8 mouse cellular contexts compared by ENCODE assay signal in the genomic region with DNA sequence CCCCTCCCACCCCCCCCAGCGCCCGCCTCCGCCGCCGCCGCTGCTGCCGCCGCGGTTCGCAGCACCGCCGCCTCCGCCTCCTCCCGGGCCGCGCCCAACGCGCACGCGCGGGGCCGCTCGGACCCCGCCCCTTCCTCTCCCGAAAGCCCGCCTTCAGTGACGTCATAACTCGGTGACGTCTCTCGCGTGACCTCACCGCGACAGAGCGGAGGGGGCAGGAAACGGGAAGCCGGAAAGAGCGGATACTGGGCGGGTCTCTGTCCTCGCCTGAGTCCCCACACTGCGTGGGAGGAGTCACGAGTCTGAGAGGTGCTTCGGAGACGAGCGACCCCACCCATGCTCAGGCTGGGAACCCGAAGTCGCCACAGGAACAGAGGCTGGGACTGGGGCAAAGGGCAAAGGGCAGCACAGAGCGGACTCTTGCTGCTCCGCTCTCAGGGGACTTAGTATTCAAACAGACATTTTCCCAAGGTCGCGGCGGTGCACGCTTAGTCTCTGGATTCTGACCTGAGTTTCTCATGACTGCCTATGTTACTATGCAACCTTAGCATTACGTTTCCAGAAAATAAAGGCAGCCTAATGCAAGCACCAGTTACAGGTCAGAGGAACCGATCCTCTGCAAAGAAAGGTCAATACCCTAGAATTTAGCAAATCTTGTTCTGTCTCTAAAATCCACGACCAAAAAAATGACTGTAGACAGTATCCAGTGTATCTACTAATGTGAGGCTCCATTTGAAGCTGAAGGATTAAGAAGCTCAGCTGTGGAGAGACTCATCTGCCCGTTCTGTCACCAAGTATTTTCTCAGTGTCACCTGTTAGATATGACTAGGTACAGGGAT. TPM values are rescaled to one million over a fixed set of nuclear protein-coding genes. Genes with fewer than 3 reads are reported as not detected.
DNase-seq lines count a peak whose midpoint lies in the region; ATAC-seq and TF ChIP-seq lines count a peak whose summit lies in the region.

A gene (minus strand): TSS at position 81 of the 839 bp plus-strand sequence.

- peak; percentile 97 for ATAC-seq in heart, embryonic 15.5 days (replicated peaks; ENCODE audit: insufficient number of reproducible peaks, insufficient read depth, low FRiP score, low read depth)
- ATAC-seq in liver, embryonic 14.5 days (ENCODE audit: insufficient read depth), result peak; percentile 90
- peak; percentile 95 for ATAC-seq in neural tube, embryonic 11.5 days (ENCODE audit: insufficient read depth, low FRiP score, low TSS enrichment)
- peak; percentile 96 for ATAC-seq in stomach, postnatal 0 days (ENCODE audit: low FRiP score, low TSS enrichment)

- WGBS in forebrain, embryonic 10.5 days, result 2% methylated on average over 52 of the region's 56 CpGs
- WGBS in heart, embryonic 15.5 days, result 3% methylated on average over 32 of the region's 56 CpGs
- 1% methylated on average over 52 of the region's 56 CpGs for WGBS in liver, embryonic 14.5 days (ENCODE audit: insufficient replicate concordance)
- WGBS in neural tube, embryonic 11.5 days, result 3% methylated on average over 48 of the region's 56 CpGs
- WGBS in stomach, postnatal 0 days, result 1% methylated on average over 33 of the region's 56 CpGs

- TF ChIP-seq CTCF in liver, embryonic 14.5 days (IDR thresholded peaks at IDR 0.05; ENCODE audit: low read depth), result peak; percentile 16; the same call in 1 of the 2 replicates
- 0 out of 2 replicates have a peak, but pooled peaks have one; percentile 8 for TF ChIP-seq CTCF in stomach, postnatal 0 days (IDR thresholded peaks at IDR 0.05; ENCODE audit: low read depth)

- peak within 1 kb of the TSS; percentile 93 for H3K27ac ChIP-seq in forebrain, embryonic 10.5 days
- H3K27ac ChIP-seq in heart, embryonic 15.5 days, result peak within 1 kb of the TSS; percentile 94
- peak within 1 kb of the TSS; percentile 96 for H3K27ac ChIP-seq in liver, embryonic 14.5 days
- H3K27ac ChIP-seq in neural tube, embryonic 11.5 days (ENCODE audit: low read depth, low read length), result peak within 1 kb of the TSS; percentile 69
- peak within 1 kb of the TSS; percentile 97 for H3K27ac ChIP-seq in stomach, postnatal 0 days (replicated peaks)

- H3K9ac ChIP-seq in heart, embryonic 15.5 days, result peak within 1 kb of the TSS; percentile 80
- H3K9ac ChIP-seq in liver, embryonic 14.5 days (replicated peaks), result peak within 1 kb of the TSS; percentile 94
- H3K9ac ChIP-seq in neural tube, embryonic 11.5 days (ENCODE audit: low read length), result peak within 1 kb of the TSS; percentile 88
- H3K9ac ChIP-seq in stomach, postnatal 0 days (ENCODE audit: low read length), result peak within 1 kb of the TSS; percentile 90

- no peaks in the 10 kb centered on the region for H3K36me3 ChIP-seq in forebrain, embryonic 10.5 days (replicated peaks)
- H3K36me3 ChIP-seq in heart, embryonic 15.5 days, result no peaks in the 10 kb centered on the region
- no peaks in the 10 kb centered on the region for H3K36me3 ChIP-seq in liver, embryonic 14.5 days (replicated peaks; ENCODE audit: control insufficient read depth, insufficient read depth, low read depth)
- H3K36me3 ChIP-seq in neural tube, embryonic 11.5 days (ENCODE audit: control insufficient read depth, insufficient read depth, low read length), result no peaks in the 10 kb centered on the region
- H3K36me3 ChIP-seq in stomach, postnatal 0 days (ENCODE audit: control insufficient read depth, insufficient read depth, low read length), result no peaks in the 10 kb centered on the region

- DNase-seq in CD8-positive naive resting alpha-beta T cell, adult 2 months (ENCODE audit: low read depth in 2 of 2, low spot score in 2 of 2), result peak; percentile 99
- DNase-seq in c-Kit-positive CD71-negative TER-119-negative erythroid progenitor cells, embryonic 14.5 days (ENCODE audit: low read depth), result peak; percentile 99
- DNase-seq in forebrain, embryonic 10.5 days (ENCODE audit: extremely low spot score, low spot score), result peak; percentile 99
- DNase-seq in kidney, postnatal 25 days, result peak; percentile 99
- DNase-seq in liver, embryonic 14.5 days (ENCODE audit: low read depth in 3 of 3, low spot score in 3 of 3), result peak; percentile 97 to 99 (median 98)
- DNase-seq in neural tube, embryonic 11.5 days (ENCODE audit: low spot score), result peak; percentile 99
- peak; percentile 99 for DNase-seq in stomach, postnatal 0 days (ENCODE audit: low spot score)

- H3K9me3 ChIP-seq in forebrain, embryonic 10.5 days, result no peaks in the 10 kb centered on the region
- no peaks in the 10 kb centered on the region for H3K9me3 ChIP-seq in heart, embryonic 15.5 days (replicated peaks)
- H3K9me3 ChIP-seq in liver, embryonic 14.5 days (ENCODE audit: control insufficient read depth, low read length), result no peaks in the 10 kb centered on the region
- H3K9me3 ChIP-seq in neural tube, embryonic 11.5 days (ENCODE audit: control insufficient read depth, low read length), result no peaks in the 10 kb centered on the region
- no peaks in the 10 kb centered on the region for H3K9me3 ChIP-seq in stomach, postnatal 0 days (ENCODE audit: control insufficient read depth, low read length)

- H3K4me3 ChIP-seq in forebrain, embryonic 10.5 days, result peak within 1 kb of the TSS; percentile 100
- peak within 1 kb of the TSS; percentile 77 for H3K4me3 ChIP-seq in heart, embryonic 15.5 days
- peak within 1 kb of the TSS; percentile 84 to 86 for H3K4me3 ChIP-seq in liver, embryonic 14.5 days (ENCODE audit: insufficient read depth in 1 of 2, low read depth in 2 of 2, low read length in 2 of 2)
- peak within 1 kb of the TSS; percentile 92 for H3K4me3 ChIP-seq in neural tube, embryonic 11.5 days (ENCODE audit: low read depth, low read length)
- H3K4me3 ChIP-seq in stomach, postnatal 0 days (ENCODE audit: low read depth, low read length), result peak within 1 kb of the TSS; percentile 89

- H3K4me1 ChIP-seq in forebrain, embryonic 10.5 days, result peaks cover 35% of the 10 kb centered on the region
- H3K4me1 ChIP-seq in heart, embryonic 15.5 days (replicated peaks), result peaks cover 26% of the 10 kb centered on the region
- peaks cover 31 to 43% of the 10 kb centered on the region in 2 experiments for H3K4me1 ChIP-seq in liver, embryonic 14.5 days (replicated peaks; ENCODE audit: control insufficient read depth in 2 of 2, insufficient read depth in 2 of 2, low read length in 1 of 2)
- peaks cover 15% of the 10 kb centered on the region for H3K4me1 ChIP-seq in neural tube, embryonic 11.5 days (ENCODE audit: control insufficient read depth, insufficient read depth, low read length)
- H3K4me1 ChIP-seq in stomach, postnatal 0 days (replicated peaks; ENCODE audit: control insufficient read depth, insufficient read depth), result no peaks in the 10 kb centered on the region

- no peaks in the 10 kb centered on the region for H3K27me3 ChIP-seq in forebrain, embryonic 10.5 days (ENCODE audit: poor library complexity, severe bottlenecking)
- no peaks in the 10 kb centered on the region for H3K27me3 ChIP-seq in heart, embryonic 15.5 days
- H3K27me3 ChIP-seq in liver, embryonic 14.5 days (ENCODE audit: control insufficient read depth, insufficient read depth, low read length), result no peaks in the 10 kb centered on the region
- H3K27me3 ChIP-seq in neural tube, embryonic 11.5 days (ENCODE audit: control insufficient read depth, insufficient read depth, low read length), result no peaks in the 10 kb centered on the region
- H3K27me3 ChIP-seq in stomach, postnatal 0 days (ENCODE audit: control insufficient read depth, insufficient read depth, low read length), result no peaks in the 10 kb centered on the region

- H3K4me2 ChIP-seq in heart, embryonic 15.5 days, result peak within 1 kb of the TSS; percentile 80
- H3K4me2 ChIP-seq in liver, embryonic 14.5 days (ENCODE audit: low read depth), result peak within 1 kb of the TSS; percentile 97
- peak within 1 kb of the TSS; percentile 96 for H3K4me2 ChIP-seq in neural tube, embryonic 11.5 days (ENCODE audit: low read depth)
- H3K4me2 ChIP-seq in stomach, postnatal 0 days (replicated peaks; ENCODE audit: low read depth), result peak within 1 kb of the TSS; percentile 68

- peak; percentile 36; the same call in 1 of the 2 replicates for TF ChIP-seq EP300 in liver, embryonic 14.5 days (IDR thresholded peaks at IDR 0.05; ENCODE audit: low read depth)
- peak; percentile 60 for TF ChIP-seq EP300 in stomach, postnatal 0 days (optimal IDR thresholded peaks at IDR 0.05)

RNA-seq across cellular contexts. Expression of the gene that starts here (rescaled TPM):
- polyA plus RNA-seq in forebrain, embryonic 10.5 days (2016; fragmentation: Nextera tagmentation; extraction: Ambion mirVana), result 12.4 and 13.5 TPM in 2 replicates
- polyA plus RNA-seq in heart, embryonic 15.5 days (2015; fragmentation: Nextera tagmentation; extraction: Ambion mirVana), result 11.9 and 14.1 TPM in 2 replicates
- polyA plus RNA-seq in liver, embryonic 14.5 days (2012; rRNA removed), result 20.6 and 24.2 TPM in 2 replicates
- polyA plus RNA-seq in liver, embryonic 14.5 days (2014; fragmentation: Nextera tagmentation; extraction: Ambion mirVana), result 10.7 and 14.1 TPM in 2 replicates
- 12.6 and 14.1 TPM in 2 replicates for polyA plus RNA-seq in neural tube, embryonic 11.5 days (2014; fragmentation: Nextera tagmentation; extraction: Ambion mirVana)
- polyA plus RNA-seq in stomach, postnatal 0 days (2015; fragmentation: Nextera tagmentation; extraction: Ambion mirVana), result 23.3 and 25.4 TPM in 2 replicates

Comparison
In these comparisons a context has a peak if more than half of its experiments do, and no peak if none do; other contexts are left out.
1. Peak in every context shown above with its lines: DNase-seq, ATAC-seq, H3K4me3 ChIP-seq and H3K27ac ChIP-seq.